Mouse (Mus musculus) heart, adult 18-20 months (tissue): ENCODE results near the gene Klk12. TPM values are rescaled to one million over a fixed set of nuclear protein-coding genes. Genes with fewer than 3 reads are reported as not detected.

Experiments
- DNase-seq, 2 experiments: peaks; one replicate each; pipeline ENCODE4 v3.0.0; 2021 to 2022; ENCODE audit warnings: mixed read lengths in 1 of 2
- total RNA-seq, 2 experiments: library from RNA; stranded (reverse); gene quantifications; 2 replicates each; pipeline ENCODE4 v1.2.3; 2021

The Klk12 gene
- total RNA-seq, 2 experiments from 2014 or later: not detected

- peak in 1 of 2 experiments; percentile 29 for DNase-seq
These were observed 27.7 kb downstream of the Klk12 start for GRCm38 (mm10) chr7:43796355-43796754.

DNA sequence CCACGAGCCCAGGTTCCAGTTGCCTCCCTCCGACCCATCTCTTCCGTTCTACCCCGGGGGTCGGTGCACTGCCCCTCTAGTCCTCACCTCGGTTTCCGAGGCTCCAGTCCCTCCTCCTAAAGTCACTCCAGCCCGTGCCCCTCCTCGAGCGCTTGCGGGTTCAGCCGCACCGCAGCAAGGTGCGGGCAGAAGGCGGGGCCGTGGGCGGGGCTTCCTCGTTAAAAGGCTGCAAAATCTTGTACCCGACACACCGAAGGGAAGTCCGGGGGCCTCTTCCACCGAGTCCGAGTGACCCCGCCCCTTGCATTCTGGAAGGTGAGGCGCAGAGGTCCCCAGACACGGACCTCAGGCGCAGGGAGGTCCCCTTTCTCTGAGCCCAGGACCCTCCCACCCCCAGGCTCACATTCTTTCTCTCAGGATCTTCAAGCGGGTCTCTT is 28.7 kb downstream of the Klk12 start, which contains the start of gene Klk8:
Gene Klk8 (plus strand): TSS at position 245 of the 437 bp plus-strand sequence.
- DNase-seq: peak; percentile 49 to 51

GRCm38 (mm10) chr7:43797844-43798462 is 29.3 kb downstream of the Klk12 start:
- DNase-seq: peak; percentile 37 to 63

DNA sequence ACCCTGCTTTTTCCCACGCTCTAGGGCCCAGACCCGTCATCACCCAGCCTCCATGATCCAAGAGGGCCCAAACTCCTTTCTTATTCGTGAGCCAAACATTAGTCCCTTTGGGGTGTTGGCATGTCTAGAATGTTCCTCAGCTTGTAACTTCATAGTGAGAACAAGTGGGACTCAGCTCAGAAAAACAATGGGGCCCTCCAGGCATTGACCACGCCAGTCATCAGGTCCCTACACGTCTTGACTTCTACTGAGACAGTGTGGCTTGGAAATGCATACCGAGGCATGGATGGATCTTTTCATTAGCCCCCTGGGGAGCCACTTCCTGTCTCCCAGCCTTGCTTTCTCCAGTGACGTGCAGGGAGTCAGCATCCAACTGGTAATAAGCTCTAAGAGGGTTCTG is 31.2 kb downstream of the Klk12 start:
- DNase-seq: no peak

- DNase-seq: no peak
These were observed 42.3 kb downstream of the Klk12 start, which contains the start of gene Klk7 for GRCm38 (mm10) chr7:43810994-43811393. Gene Klk7, plus strand, starts transcription at chr7:43811294.

GRCm38 (mm10) chr7:43815211-43815610 is 46.5 kb downstream of the Klk12 start:
- no peak for DNase-seq

DNA sequence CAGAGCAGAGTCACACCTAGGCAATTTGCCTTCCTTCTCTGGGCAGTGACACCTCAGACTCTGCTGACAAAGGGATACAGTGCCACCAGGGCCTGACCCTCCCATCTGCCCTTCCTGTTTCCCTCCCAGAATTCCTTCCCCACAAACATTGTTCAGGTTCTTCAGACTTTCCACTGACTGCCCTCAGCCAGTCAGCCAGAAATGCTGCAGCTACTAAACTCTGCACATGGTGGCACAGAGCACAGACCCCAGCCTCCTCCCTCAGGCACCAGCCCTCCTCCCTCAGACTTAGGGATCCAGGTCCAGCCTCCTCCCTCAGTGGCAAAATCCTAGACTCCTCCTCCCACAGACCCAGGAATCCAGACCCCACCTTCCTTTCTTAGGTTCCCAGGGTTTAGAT is 48.0 kb downstream of the Klk12 start:
- no peak for DNase-seq

DNA sequence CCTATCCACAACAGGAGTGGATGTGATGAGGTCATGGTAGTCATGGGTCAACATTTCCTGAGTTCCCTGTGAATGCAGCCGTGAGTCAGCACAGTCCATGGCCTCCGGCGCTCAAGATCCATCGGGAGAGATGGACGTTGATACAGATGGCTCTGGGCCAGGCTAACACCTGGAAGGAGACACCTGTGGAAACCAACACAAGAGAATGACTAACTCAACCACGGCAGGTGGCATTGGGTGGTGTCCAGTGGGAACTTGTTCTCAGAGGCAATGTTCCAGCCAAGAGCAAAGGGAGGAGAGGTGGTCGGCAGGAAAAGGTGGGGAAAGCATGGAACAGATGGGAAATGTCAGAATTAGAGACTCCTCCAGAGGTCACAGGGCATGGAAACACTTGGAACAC is 52.9 kb downstream of the Klk12 start:
- no peak for DNase-seq

Other genes with a start within 250 kb of the Klk12 start
- 1 to 10 TPM; 2.3 to 3.0 TPM for gene Cd33, start 224.5 kb upstream of the Klk12 start, total RNA-seq
- under 1 TPM; 0.79 to 0.85 TPM for gene Zfp658, start 206.6 kb upstream of the Klk12 start, total RNA-seq
- gene Zfp719, start 189.3 kb upstream of the Klk12 start, total RNA-seq: 1 to 10 TPM; 4.4 to 8.2 TPM
- gene Zfp819, start 161.7 kb upstream of the Klk12 start, total RNA-seq: not detected
- gene Ceacam18, start 134.2 kb upstream of the Klk12 start, total RNA-seq: not detected
- gene Siglece, start 108.7 kb upstream of the Klk12 start, total RNA-seq: 1 to 10 TPM; 1.4 to 1.6 TPM
- gene Ctu1, start 96.9 kb upstream of the Klk12 start, total RNA-seq: 1 to 10 TPM; 2.7 to 3.1 TPM
- under 1 TPM; 0.23 to 0.47 TPM for gene Klk14, start 78.5 kb upstream of the Klk12 start, total RNA-seq
- not detected for gene Klk13, start 56.3 kb upstream of the Klk12 start, total RNA-seq
- gene Klk11, start 5.7 kb downstream of the Klk12 start, total RNA-seq: under 1 TPM in 1 of 2 experiments, not detected in 1; 0.30 TPM
- gene Klk10, start 12.1 kb downstream of the Klk12 start, total RNA-seq: under 1 TPM; 0.20 to 0.49 TPM
- not detected for gene Klk9, start 23.0 kb downstream of the Klk12 start, total RNA-seq
- gene Klk8, start 28.7 kb downstream of the Klk12 start, total RNA-seq: 10 to 100 TPM in 1 of 2 experiments, 1 to 10 TPM in 1; 8.9 to 10.2 TPM
- gene Klk7, start 42.4 kb downstream of the Klk12 start, total RNA-seq: not detected
- gene Klk6, start 55.6 kb downstream of the Klk12 start, total RNA-seq: not detected
- not detected for gene Klk5, start 73.1 kb downstream of the Klk12 start, total RNA-seq
- not detected for gene Klk4, start 112.3 kb downstream of the Klk12 start, total RNA-seq
- not detected for gene Klk15, start 164.8 kb downstream of the Klk12 start, total RNA-seq
- not detected for gene Klk1b8, start 181.8 kb downstream of the Klk12 start, total RNA-seq
- gene Klk1b1, start 197.9 kb downstream of the Klk12 start, total RNA-seq: not detected
- gene Klk1b9, start 207.2 kb downstream of the Klk12 start, total RNA-seq: not detected
- gene Klk1b11, start 227.0 kb downstream of the Klk12 start, total RNA-seq: not detected
- gene Klk1b26, start 243.3 kb downstream of the Klk12 start, total RNA-seq: 1 to 10 TPM; 2.8 to 4.1 TPM